Mouse (Mus musculus): ENCODE results near the gene Trappc1. TPM values are rescaled to one million over a fixed set of nuclear protein-coding genes. Genes with fewer than 3 reads are reported as not detected.

Trappc1 gene
- polyA plus RNA-seq, 1 experiment, result 94.0 TPM

GRCm38 (mm10) chr11:69322693-69323471, 898 bp upstream of the Trappc1 start:
- Histone ChIP-seq H3K4me3 (ENCODE audit: insufficient read depth, low read depth, low read length) (peak overlapping the region; percentile 69), H3K27ac (replicated peaks; ENCODE audit: low read depth, low read length) (peak overlapping the region; percentile 64), H3K4me1 (ENCODE audit: control insufficient read depth, insufficient read depth, insufficient read length, low read length) (peaks cover 13% of the 10 kb centered on the region)

- peak overlapping the region; percentile 81; the same call in 1 of the 2 replicates for H3K4me3 ChIP-seq (ENCODE audit: insufficient read depth, low read depth, low read length)
- H3K4me1 ChIP-seq (ENCODE audit: control insufficient read depth, insufficient read depth, insufficient read length, low read length), result peaks cover 13% of the 10 kb centered on the region
- no peak overlapping the region for H3K27ac ChIP-seq (replicated peaks; ENCODE audit: low read depth, low read length)
These were observed 969 bp downstream of the Trappc1 start for GRCm38 (mm10) chr11:69324749-69325148.

DNA sequence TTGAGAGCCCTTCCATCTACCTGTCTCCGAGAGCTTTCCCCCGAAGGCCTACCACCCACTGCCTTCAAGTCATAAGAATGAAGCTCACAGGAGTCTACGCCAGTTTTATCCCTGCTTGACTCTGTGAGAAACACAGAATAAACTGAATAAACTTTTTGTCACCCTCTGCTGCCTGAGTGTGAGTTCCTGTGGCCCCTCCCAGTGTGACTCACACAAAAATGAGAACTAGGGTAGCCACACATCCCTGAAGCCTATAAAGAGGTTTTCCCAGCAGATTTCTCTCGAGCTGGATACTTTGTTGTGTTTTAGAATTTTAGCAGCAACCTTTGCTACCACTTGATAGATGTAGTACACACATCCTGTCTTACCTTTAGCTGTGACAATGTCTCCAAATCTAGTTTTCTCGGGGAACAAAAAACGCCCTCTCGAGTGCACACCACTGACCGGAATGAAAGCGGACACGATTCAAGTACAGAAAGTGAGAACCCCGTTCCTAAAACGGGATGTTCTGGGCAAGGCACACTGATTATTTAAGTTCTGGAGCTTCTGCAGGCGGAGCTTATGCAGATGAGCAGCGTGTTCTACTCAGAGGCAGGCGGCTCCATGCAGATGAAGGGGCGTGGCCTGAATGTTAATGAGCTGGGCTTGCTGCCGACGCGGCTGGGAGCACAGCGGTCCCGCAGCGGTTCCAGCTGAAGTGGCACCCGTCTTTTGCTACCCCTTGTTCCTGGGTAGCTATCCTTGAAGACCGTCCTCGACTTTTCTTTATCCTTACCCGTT, 2.0 kb downstream of the Trappc1 start, which contains the start of gene Kcnab3:
Gene Kcnab3, plus strand, starts transcription at position 631 of the 780 bp plus-strand sequence.
- Histone ChIP-seq H3K4me3 (ENCODE audit: insufficient read depth, low read depth, low read length) (peak within 1 kb of the TSS; percentile 58), H3K27ac (replicated peaks; ENCODE audit: low read depth, low read length) (peak within 1 kb of the TSS; percentile 42), H3K4me1 (ENCODE audit: control insufficient read depth, insufficient read depth, insufficient read length, low read length) (peaks cover 13% of the 10 kb centered on the region)

DNA sequence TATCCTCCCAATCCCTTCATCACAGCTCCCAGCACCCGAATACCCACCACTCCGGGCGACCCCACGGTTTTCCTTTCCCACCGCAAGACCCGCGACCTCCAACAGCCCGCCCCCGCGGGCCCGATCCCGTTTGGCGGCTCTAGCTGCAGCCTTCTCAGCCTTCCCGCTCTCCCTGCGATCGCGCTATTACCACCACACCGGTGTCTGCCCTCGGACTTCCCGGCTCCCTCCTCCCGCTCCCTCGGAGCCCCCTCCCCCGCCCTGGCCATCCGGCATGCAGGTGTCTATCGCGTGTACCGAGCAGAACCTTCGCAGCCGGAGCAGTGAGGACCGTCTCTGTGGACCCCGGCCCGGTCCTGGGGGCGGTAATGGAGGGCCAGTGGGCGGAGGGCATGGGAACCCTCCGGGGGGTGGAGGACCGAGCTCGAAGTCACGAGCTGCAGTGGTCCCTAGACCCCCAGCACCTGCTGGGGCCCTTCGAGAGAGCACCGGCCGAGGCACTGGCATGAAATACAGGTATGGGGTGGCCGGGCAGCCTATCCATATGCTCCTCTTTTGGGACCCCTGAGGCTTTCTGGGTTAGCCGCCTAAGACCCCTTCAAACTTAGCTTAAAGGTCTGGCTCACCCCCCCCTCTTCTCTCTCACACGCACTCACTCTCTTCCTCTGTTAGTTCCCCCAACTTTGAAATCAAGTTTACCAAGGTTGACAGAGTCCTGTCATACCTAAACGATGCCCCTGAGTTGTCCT, 2.8 kb downstream of the Trappc1 start:
- peaks cover 13% of the 10 kb centered on the region for H3K4me1 ChIP-seq (ENCODE audit: control insufficient read depth, insufficient read depth, insufficient read length, low read length)
- H3K27ac ChIP-seq (replicated peaks; ENCODE audit: low read depth, low read length), result no peak overlapping the region
- peak overlapping the region; percentile 58 for H3K4me3 ChIP-seq (ENCODE audit: insufficient read depth, low read depth, low read length)

DNA sequence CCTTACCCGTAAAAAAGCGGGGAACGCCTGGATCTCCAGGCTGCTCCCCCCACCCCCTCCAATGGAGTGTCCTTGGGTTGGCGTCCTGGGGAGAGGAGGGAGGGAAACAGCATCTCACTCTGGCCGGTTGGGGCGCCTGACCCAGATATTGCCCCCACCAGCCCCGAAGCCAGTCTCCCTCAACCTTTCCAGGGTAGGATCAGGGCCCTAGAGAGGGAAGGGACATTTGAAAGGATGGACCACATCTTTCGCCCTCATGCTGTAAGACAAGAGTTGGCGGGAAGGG, 3.3 kb downstream of the Trappc1 start:
- Histone ChIP-seq H3K27ac (replicated peaks; ENCODE audit: low read depth, low read length) (no peak overlapping the region), H3K4me1 (ENCODE audit: control insufficient read depth, insufficient read depth, insufficient read length, low read length) (peaks cover 13% of the 10 kb centered on the region), H3K4me3 (ENCODE audit: insufficient read depth, low read depth, low read length) (peak overlapping the region; percentile 58; the same call in 1 of the 2 replicates)

- Histone ChIP-seq H3K4me3 (ENCODE audit: insufficient read depth, low read depth, low read length) (no peak overlapping the region), H3K4me1 (ENCODE audit: control insufficient read depth, insufficient read depth, insufficient read length, low read length) (peaks cover 15% of the 10 kb centered on the region), H3K27ac (replicated peaks; ENCODE audit: low read depth, low read length) (no peak overlapping the region)
These were observed 3.9 kb downstream of the Trappc1 start for GRCm38 (mm10) chr11:69327648-69328047.

DNA sequence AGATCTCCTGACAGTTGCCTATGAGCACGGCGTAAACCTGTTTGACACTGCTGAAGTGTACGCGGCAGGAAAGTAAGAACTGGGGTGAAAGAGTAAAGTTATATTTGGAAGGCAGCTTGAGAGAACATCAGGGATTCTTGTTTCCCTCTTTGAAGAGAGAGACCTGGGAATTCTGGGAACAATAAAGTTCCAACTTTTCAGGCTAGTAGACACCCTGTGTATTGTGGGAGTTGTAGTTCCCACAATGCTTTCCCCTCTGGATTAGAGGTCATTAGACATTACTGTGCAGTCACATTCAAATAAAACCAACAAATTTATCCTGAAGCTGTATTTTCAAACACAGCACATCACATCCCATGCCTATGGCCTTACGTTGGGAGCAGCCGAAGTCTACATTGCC, 4.7 kb downstream of the Trappc1 start:
- Histone ChIP-seq H3K27ac (replicated peaks; ENCODE audit: low read depth, low read length) (no peak overlapping the region), H3K4me1 (ENCODE audit: control insufficient read depth, insufficient read depth, insufficient read length, low read length) (peaks cover 13% of the 10 kb centered on the region), H3K4me3 (ENCODE audit: insufficient read depth, low read depth, low read length) (no peak overlapping the region)

DNA sequence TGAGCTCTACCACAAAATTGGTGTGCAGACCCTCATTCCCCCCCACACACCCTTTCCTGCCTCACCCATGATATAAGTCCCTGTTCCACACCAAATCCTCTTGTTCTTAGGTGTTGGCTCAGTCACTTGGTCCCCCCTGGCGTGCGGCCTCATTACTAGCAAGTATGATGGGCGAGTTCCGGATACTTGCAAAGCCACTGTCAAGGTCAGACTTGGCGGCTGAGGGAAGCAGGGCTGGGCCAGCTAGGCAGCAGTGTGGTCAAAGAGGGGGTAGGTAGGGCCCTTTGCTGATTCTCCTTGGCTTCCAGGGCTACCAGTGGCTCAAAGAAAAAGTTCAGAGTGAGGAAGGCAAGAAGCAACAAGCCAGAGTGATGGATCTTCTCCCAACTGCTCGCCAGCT, 7.4 kb downstream of the Trappc1 start:
- Histone ChIP-seq H3K4me1 (ENCODE audit: control insufficient read depth, insufficient read depth, insufficient read length, low read length) (peaks cover 11% of the 10 kb centered on the region), H3K4me3 (ENCODE audit: insufficient read depth, low read depth, low read length) (no peak overlapping the region), H3K27ac (replicated peaks; ENCODE audit: low read depth, low read length) (no peak overlapping the region)

DNA sequence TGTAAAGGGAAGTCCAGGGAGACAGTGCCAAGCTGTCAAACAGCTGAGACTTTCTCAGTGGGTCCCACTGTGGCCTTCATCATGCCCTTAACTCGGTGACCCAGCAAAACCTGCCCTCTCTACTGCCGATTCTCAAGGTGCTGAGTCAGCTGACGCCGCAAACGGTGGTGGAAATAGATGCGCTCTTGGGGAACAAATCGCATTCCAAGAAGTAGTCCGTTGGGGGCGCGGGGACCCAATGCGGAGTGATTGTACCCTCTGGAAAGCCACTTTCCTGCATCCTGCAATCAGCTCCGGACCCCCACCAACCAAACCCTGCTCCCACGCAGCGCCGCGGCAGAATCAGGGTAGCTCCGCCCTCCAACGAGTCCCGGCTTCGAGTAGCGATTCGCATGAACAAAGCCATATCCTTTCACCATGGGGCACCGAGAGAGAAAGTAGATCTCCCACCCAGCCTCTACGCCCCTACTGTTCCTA, 8.2 kb downstream of the Trappc1 start:
- Histone ChIP-seq H3K4me1 (ENCODE audit: control insufficient read depth, insufficient read depth, insufficient read length, low read length) (peaks cover 11% of the 10 kb centered on the region), H3K4me3 (ENCODE audit: insufficient read depth, low read depth, low read length) (peak overlapping the region; percentile 95), H3K27ac (replicated peaks; ENCODE audit: low read depth, low read length) (peak overlapping the region; percentile 74)

- Histone ChIP-seq H3K4me1 (ENCODE audit: control insufficient read depth, insufficient read depth, insufficient read length, low read length) (peaks cover 11% of the 10 kb centered on the region), H3K4me3 (ENCODE audit: insufficient read depth, low read depth, low read length) (no peak overlapping the region), H3K27ac (replicated peaks; ENCODE audit: low read depth, low read length) (no peak overlapping the region)
These were observed 9.0 kb downstream of the Trappc1 start for GRCm38 (mm10) chr11:69332713-69333253.

GRCm38 (mm10) chr11:69333922-69334321, 10.1 kb downstream of the Trappc1 start:
- H3K4me3 ChIP-seq (ENCODE audit: insufficient read depth, low read depth, low read length), result no peak overlapping the region
- peak overlapping the region; percentile 86 for H3K27ac ChIP-seq (replicated peaks; ENCODE audit: low read depth, low read length)
- H3K4me1 ChIP-seq (ENCODE audit: control insufficient read depth, insufficient read depth, insufficient read length, low read length), result peaks cover 11% of the 10 kb centered on the region

DNA sequence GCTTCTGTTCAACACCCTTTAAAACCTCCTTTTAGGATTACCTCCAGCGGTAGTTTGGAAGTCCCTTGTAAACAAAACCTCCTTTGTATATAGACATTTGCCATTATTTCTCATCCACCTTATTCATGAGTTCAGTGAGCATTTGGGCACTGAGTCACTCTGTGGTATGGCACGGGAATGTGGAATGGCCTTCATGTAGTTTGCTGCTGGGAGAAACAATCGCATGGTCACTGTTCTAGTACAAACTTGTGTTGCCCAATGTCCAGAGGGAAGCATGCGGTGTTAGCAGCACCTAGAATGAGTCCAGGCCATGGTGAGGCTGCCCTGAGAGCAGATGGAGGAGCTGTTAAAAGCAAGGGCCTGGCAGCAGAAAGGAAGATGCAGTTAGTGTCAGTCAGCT, 11.0 kb downstream of the Trappc1 start:
- H3K27ac ChIP-seq (replicated peaks; ENCODE audit: low read depth, low read length), result peak overlapping the region; percentile 69
- peaks cover 11% of the 10 kb centered on the region for H3K4me1 ChIP-seq (ENCODE audit: control insufficient read depth, insufficient read depth, insufficient read length, low read length)
- H3K4me3 ChIP-seq (ENCODE audit: insufficient read depth, low read depth, low read length), result no peak overlapping the region

- Histone ChIP-seq H3K4me3 (ENCODE audit: insufficient read depth, low read depth, low read length) (peak within 1 kb of the TSS; percentile 88), H3K27ac (replicated peaks; ENCODE audit: low read depth, low read length) (no peak within 1 kb of the TSS), H3K4me1 (ENCODE audit: control insufficient read depth, insufficient read depth, insufficient read length, low read length) (peaks cover 10% of the 10 kb centered on the region)
These were observed 16.7 kb downstream of the Trappc1 start, which contains the start of gene Rnf227 for GRCm38 (mm10) chr11:69340161-69341131. Gene Rnf227 (plus strand): TSS chr11:69340461.

GRCm38 (mm10) chr11:69346441-69346840, 22.7 kb downstream of the Trappc1 start:
- Histone ChIP-seq H3K4me3 (ENCODE audit: insufficient read depth, low read depth, low read length) (no peak overlapping the region), H3K27ac (replicated peaks; ENCODE audit: low read depth, low read length) (no peak overlapping the region), H3K4me1 (ENCODE audit: control insufficient read depth, insufficient read depth, insufficient read length, low read length) (no peaks in the 10 kb centered on the region)

Measured in brown adipose tissue, adult 24 weeks (tissue).